Mouse (Mus musculus): ENCODE data around the gene Ube2n. TPM values are rescaled to one million over a fixed set of nuclear protein-coding genes. Genes with fewer than 3 reads are reported as not detected.

Gene Ube2n
- total and polyA plus RNA-seq, 3 experiments, result 80.6 to 571 (median 212) TPM

GRCm38 (mm10) chr10:95471186-95471585 lies 43.8 kb upstream of the Ube2n start:
- H3K4me1 ChIP-seq (ENCODE audit: control insufficient read depth in 1 of 2, insufficient read depth in 2 of 2, low read length in 2 of 2), result no peaks in the 10 kb centered on the region
- no peak for DNase-seq (ENCODE audit: low read depth, low spot score)
- TF ChIP-seq CTCF (IDR thresholded peaks at IDR 0.05 in 2 of 3, conservative IDR thresholded peaks at IDR 0.05 in 1 of 3; ENCODE audit: control insufficient read depth in 1 of 3, insufficient read depth in 1 of 3, low read depth in 2 of 3, low read length in 3 of 3, poor library complexity in 1 of 3, severe bottlenecking in 1 of 3) (no peak), POLR2AphosphoS2 (IDR thresholded peaks at IDR 0.05; ENCODE audit: low read length) (no peak), POLR2A (IDR thresholded peaks at IDR 0.05; ENCODE audit: control insufficient read depth in 1 of 2, insufficient read depth in 1 of 2, low read depth in 1 of 2, low read length in 2 of 2, poor library complexity in 1 of 2) (no peak), MXI1 (IDR thresholded peaks at IDR 0.05; ENCODE audit: low read depth, low read length) (no peak), GATA1 (IDR thresholded peaks at IDR 0.05; ENCODE audit: low read depth, low read length) (no peak), NRF1 (IDR thresholded peaks at IDR 0.05; ENCODE audit: insufficient read depth, low read depth, low read length, poor library complexity, severe bottlenecking) (no peak), HCFC1 (IDR thresholded peaks at IDR 0.05; ENCODE audit: low read depth, low read length) (no peak), POLR2AphosphoS5 (IDR thresholded peaks at IDR 0.05; ENCODE audit: borderline replicate concordance, low read depth, low read length) (no peak), TBP (IDR thresholded peaks at IDR 0.05; ENCODE audit: low read depth, low read length) (no peak), CHD1 (IDR thresholded peaks at IDR 0.05; ENCODE audit: low read depth, low read length) (no peak), MAFK (IDR thresholded peaks at IDR 0.05; ENCODE audit: borderline replicate concordance, low read depth, low read length) (no peak), RAD21 (IDR thresholded peaks at IDR 0.05; ENCODE audit: low read depth, low read length) (no peak), MEF2A (IDR thresholded peaks at IDR 0.05; ENCODE audit: extremely low read depth, insufficient replicate concordance, low read depth, low read length, poor library complexity, severe bottlenecking) (no peak), TCF12 (IDR thresholded peaks at IDR 0.05; ENCODE audit: low read depth, low read length) (no peak), NELFE (IDR thresholded peaks at IDR 0.05; ENCODE audit: low read depth, low read length) (no peak)
- no peaks in the 10 kb centered on the region for H3K36me3 ChIP-seq (ENCODE audit: control insufficient read depth in 1 of 2, insufficient read depth in 2 of 2, low read length in 2 of 2)
- H3K4me3 ChIP-seq (ENCODE audit: control insufficient read depth in 1 of 2, insufficient read depth in 1 of 2, low read depth in 2 of 2, low read length in 2 of 2), result no peak overlapping the region
- no peak overlapping the region for H3K9ac ChIP-seq (ENCODE audit: control insufficient read depth, low read depth, low read length, poor library complexity, severe bottlenecking)
- no peaks in the 10 kb centered on the region for H3K79me2 ChIP-seq (ENCODE audit: control insufficient read depth, insufficient read depth, low read length, poor library complexity)
- H3K27me3 ChIP-seq (ENCODE audit: control insufficient read depth in 1 of 2, insufficient read depth in 2 of 2, low read length in 2 of 2), result no peaks in the 10 kb centered on the region
- H3K9me3 ChIP-seq (replicated peaks; ENCODE audit: insufficient read depth, low read length), result no peaks in the 10 kb centered on the region
- no peak overlapping the region for H3K27ac ChIP-seq (ENCODE audit: control insufficient read depth, low read depth, low read length)

DNA sequence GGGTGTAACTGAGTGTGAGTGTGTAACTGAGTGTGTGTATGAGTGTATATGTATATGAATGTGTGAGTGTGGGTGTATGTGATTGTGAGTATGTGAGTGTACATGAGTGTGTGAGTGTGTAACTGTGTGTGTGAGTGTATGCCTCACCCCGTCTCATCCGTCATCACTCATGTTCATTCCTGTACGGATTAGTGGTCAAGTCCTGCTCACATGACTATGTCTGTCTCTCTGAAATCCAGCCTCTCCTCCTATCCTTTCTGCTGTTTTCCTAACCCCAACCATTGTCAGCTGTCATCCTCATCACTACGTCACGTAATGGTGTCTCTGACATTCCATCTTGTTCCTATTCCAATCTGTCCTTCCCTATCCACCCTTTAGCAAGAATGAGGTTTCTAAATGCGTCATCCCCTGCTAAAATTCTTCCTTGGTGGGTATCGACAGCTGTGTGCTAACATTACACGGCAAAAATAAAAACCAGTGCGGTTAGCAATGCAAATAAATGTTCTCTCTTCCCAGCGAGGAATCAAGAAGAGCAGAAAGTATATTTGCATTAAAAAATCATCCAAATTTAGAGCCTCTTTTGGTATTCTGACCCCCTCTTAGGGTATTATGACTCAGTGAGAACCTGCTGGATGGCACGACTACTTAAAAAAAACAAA lies 42.9 kb upstream of the Ube2n start:
- DNase-seq (ENCODE audit: low read depth, low spot score), result no peak
- TF ChIP-seq JUND (IDR thresholded peaks at IDR 0.05; ENCODE audit: low read depth, low read length) (no peak), UBTF (IDR thresholded peaks at IDR 0.05; ENCODE audit: borderline replicate concordance, insufficient read depth, low read depth, low read length) (no peak), MYC (IDR thresholded peaks at IDR 0.05; ENCODE audit: low read depth, low read length) (no peak), GABPA (IDR thresholded peaks at IDR 0.05; ENCODE audit: low read depth, low read length) (no peak)
- no peak overlapping the region for H3K27ac ChIP-seq (ENCODE audit: control insufficient read depth, low read depth, low read length)
- H3K4me1 ChIP-seq (ENCODE audit: control insufficient read depth in 1 of 2, insufficient read depth in 2 of 2, low read length in 2 of 2), result no peaks in the 10 kb centered on the region
- H3K9ac ChIP-seq (ENCODE audit: control insufficient read depth, low read depth, low read length, poor library complexity, severe bottlenecking), result no peak overlapping the region
- H3K4me3 ChIP-seq (ENCODE audit: control insufficient read depth in 1 of 2, insufficient read depth in 1 of 2, low read depth in 2 of 2, low read length in 2 of 2), result no peak overlapping the region
- no peaks in the 10 kb centered on the region for H3K9me3 ChIP-seq (replicated peaks; ENCODE audit: insufficient read depth, low read length)
- no peaks in the 10 kb centered on the region for H3K27me3 ChIP-seq (ENCODE audit: control insufficient read depth in 1 of 2, insufficient read depth in 2 of 2, low read length in 2 of 2)
- no peaks in the 10 kb centered on the region for H3K36me3 ChIP-seq (ENCODE audit: control insufficient read depth in 1 of 2, insufficient read depth in 2 of 2, low read length in 2 of 2)
- H3K79me2 ChIP-seq (ENCODE audit: control insufficient read depth, insufficient read depth, low read length, poor library complexity), result no peaks in the 10 kb centered on the region

Measured in MEL (cell line).